Mouse (Mus musculus) erythroblast, embryonic 14.5 days (primary cell): ENCODE data around the gene Sarm1.

Experiments used
- GATA1 ChIP-seq: IDR thresholded peaks from 2 replicates; pipeline ENCODE4 v1.6.1; 2012; ENCODE audit warnings: low read length, inconsistent platforms, mixed read lengths
- TAL1 ChIP-seq: IDR thresholded peaks from 3 replicates; pipeline ENCODE4 v1.6.1; 2012; ENCODE audit warnings: low read length, inconsistent platforms, mixed read lengths

DNA sequence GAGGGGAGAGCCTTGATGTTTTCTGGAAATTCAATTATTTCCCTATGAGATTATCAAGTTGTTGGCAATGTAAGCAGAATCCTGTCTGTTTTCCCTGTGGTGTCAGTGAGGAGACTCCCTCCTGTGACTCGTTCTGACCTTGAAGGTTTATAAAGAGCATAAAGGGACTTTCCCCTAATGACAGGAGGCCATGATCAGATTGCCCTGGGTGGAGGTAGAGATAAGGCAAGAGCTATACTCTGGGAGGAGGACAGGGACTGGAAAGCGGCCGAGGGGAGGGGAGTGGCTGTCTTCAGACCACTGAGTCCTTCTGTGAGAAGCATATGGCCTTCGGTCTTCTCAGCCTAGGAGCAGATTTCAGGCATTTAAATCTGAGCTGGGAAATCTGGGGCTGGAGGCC, 63.5 kb downstream of the Sarm1 start:
- TF ChIP-seq GATA1 (no peak), TAL1 (no peak)
